In genomic region chr6:55461141-55461540, GRCm38 (mm10) we compare ENCODE assay signal across 9 mouse cellular contexts. TPM values are rescaled to one million over a fixed set of nuclear protein-coding genes. Genes with fewer than 3 reads are reported as not detected.
DNase-seq lines count a peak whose midpoint lies in the region; ATAC-seq and TF ChIP-seq lines count a peak whose summit lies in the region.
"Had no signal": no experiment of that assay in that cellular context is flagged by ENCODE, and none has a peak within 500 bp of the region (broad histone marks: within the 10 kb centered on the region; RNA-seq: fewer than 3 reads in every experiment).

No protein-coding gene starts in this region.

- no peaks in the 10 kb centered on the region for H3K9me3 ChIP-seq in stomach, postnatal 0 days (ENCODE audit: control insufficient read depth, low read length)
- H3K9me3 ChIP-seq in midbrain, embryonic 10.5 days (replicated peaks), result no peaks in the 10 kb centered on the region

- peak; percentile 37; the same call in 1 of the 2 replicates for TF ChIP-seq CTCF in testis, adult 2 months (IDR thresholded peaks at IDR 0.05; ENCODE audit: control insufficient read depth, insufficient read depth, insufficient replicate concordance, low read depth, low read length)
- peak; percentile 83 for TF ChIP-seq CTCF in stomach, postnatal 0 days (IDR thresholded peaks at IDR 0.05; ENCODE audit: low read depth)

- no peaks in the 10 kb centered on the region for H3K27me3 ChIP-seq in testis, adult 2 months (ENCODE audit: control insufficient read depth, insufficient read depth, low read length)
- H3K27me3 ChIP-seq in stomach, postnatal 0 days (ENCODE audit: control insufficient read depth, insufficient read depth, low read length), result no peaks in the 10 kb centered on the region
- H3K27me3 ChIP-seq in midbrain, embryonic 10.5 days (ENCODE audit: low read depth, poor library complexity, severe bottlenecking), result peaks cover 9% of the 10 kb centered on the region

- H3K4me3 ChIP-seq in testis, adult 2 months (ENCODE audit: control insufficient read depth, low read depth, low read length), result no peak overlapping the region
- H3K4me3 ChIP-seq in stomach, postnatal 0 days (ENCODE audit: low read depth, low read length), result no peak overlapping the region
- no peak overlapping the region for H3K4me3 ChIP-seq in midbrain, embryonic 10.5 days

- no peak for ATAC-seq in stomach, postnatal 0 days (ENCODE audit: low FRiP score, low TSS enrichment)

- no peaks in the 10 kb centered on the region for H3K4me1 ChIP-seq in testis, adult 2 months (ENCODE audit: control insufficient read depth, insufficient read depth, low read length)
- H3K4me1 ChIP-seq in stomach, postnatal 0 days (replicated peaks; ENCODE audit: control insufficient read depth, insufficient read depth), result no peaks in the 10 kb centered on the region
- H3K4me1 ChIP-seq in midbrain, embryonic 10.5 days, result peaks cover 45% of the 10 kb centered on the region

- no peak overlapping the region for H3K9ac ChIP-seq in stomach, postnatal 0 days (ENCODE audit: low read length)

- H3K27ac ChIP-seq in testis, adult 2 months (ENCODE audit: control insufficient read depth, insufficient read depth, low read depth, low read length), result no peak overlapping the region
- no peak overlapping the region for H3K27ac ChIP-seq in stomach, postnatal 0 days (replicated peaks)
- H3K27ac ChIP-seq in midbrain, embryonic 10.5 days (replicated peaks), result no peak overlapping the region
- H3K27ac ChIP-seq: macrophage had no signal

- 59% methylated on average over 5 of the region's 5 CpGs for WGBS in stomach, postnatal 0 days
- WGBS in midbrain, embryonic 10.5 days, result 76% methylated on average over 5 of the region's 5 CpGs

- TF ChIP-seq POLR2A in testis, adult 2 months (IDR thresholded peaks at IDR 0.05; ENCODE audit: control insufficient read depth, low read depth, low read length), result no peak

- TF ChIP-seq EP300 in stomach, postnatal 0 days (optimal IDR thresholded peaks at IDR 0.05), result no peak

- DNase-seq in gastrocnemius, adult 18-20 months (ENCODE audit: low spot score), result peak; percentile 30
- no peak for DNase-seq in gastrocnemius, postnatal 10 days
- DNase-seq in testis, postnatal 10 days (ENCODE audit: low spot score), result no peak
- peak; percentile 35 for DNase-seq in embryo, embryonic 11 days
- DNase-seq in stomach, postnatal 0 days (ENCODE audit: low spot score), result peak; percentile 53
- DNase-seq in midbrain, embryonic 10.5 days (ENCODE audit: low spot score), result no peak
- DNase-seq in neural tube, embryonic 10.5 days (ENCODE audit: extremely low spot score, low spot score), result no peak

- no peak overlapping the region for H3K4me2 ChIP-seq in stomach, postnatal 0 days (replicated peaks; ENCODE audit: low read depth)

- H3K36me3 ChIP-seq in testis, adult 2 months (ENCODE audit: control insufficient read depth, insufficient read depth, low read length), result no peaks in the 10 kb centered on the region
- H3K36me3 ChIP-seq in stomach, postnatal 0 days (ENCODE audit: control insufficient read depth, insufficient read depth, low read length), result no peaks in the 10 kb centered on the region
- peaks cover 72% of the 10 kb centered on the region for H3K36me3 ChIP-seq in midbrain, embryonic 10.5 days

RNA-seq across cellular contexts. Expression of gene Adcyap1r1, which starts 9.4 kb away (rescaled TPM):
- total RNA-seq in gastrocnemius, adult 18-20 months (2021), result 1 to 10 TPM in 1 of 2 experiments, under 1 TPM in 1; 0.88 to 1.4 TPM
- 1 to 10 TPM; 4.1 to 7.5 TPM for total RNA-seq in gastrocnemius, postnatal 10 days (2021)
- polyA plus RNA-seq in testis, adult 2 months (2012; rRNA removed), result 0.64 and 1.6 TPM in 2 replicates
- 5.4 and 5.5 TPM in 2 replicates for polyA plus RNA-seq in stomach, postnatal 0 days (2015; fragmentation: Nextera tagmentation; extraction: Ambion mirVana)
- polyA plus RNA-seq in midbrain, embryonic 10.5 days (2016; fragmentation: Nextera tagmentation; extraction: Ambion mirVana), result 31.4 and 34.3 TPM in 2 replicates
- polyA plus RNA-seq: macrophage had no signal

Comparison
In these comparisons a context has a peak if more than half of its experiments do, and no peak if none do; other contexts are left out.
1. DNase-seq: peak in gastrocnemius, adult 18-20 months (single experiment), embryo, embryonic 11 days (single experiment) and stomach, postnatal 0 days (single experiment); none in gastrocnemius, postnatal 10 days (single experiment), testis, postnatal 10 days (single experiment), midbrain, embryonic 10.5 days (single experiment) and neural tube, embryonic 10.5 days (single experiment).